Mouse (Mus musculus) heart, embryonic 12.5 days (tissue): ENCODE data around the gene S100a14. TPM values are rescaled to one million over a fixed set of nuclear protein-coding genes. Genes with fewer than 3 reads are reported as not detected.

ENCODE experiments used
- ATAC-seq: fragments of 200-750 bp; cut with Nextera tagmentation; 2 replicates; pipeline ENCODE4 v1.8.0; 2017; ENCODE audit warnings: moderate TSS enrichment, moderate library complexity; ENCODE audit not compliant: insufficient number of reproducible peaks, low FRiP score
- H3K27ac ChIP-seq: fragments of 300-500 bp; sonication (generic); 2 replicates; pipeline ENCODE4 v1.5.1; 2016; ENCODE audit warnings: mild to moderate bottlenecking, moderate library complexity; ENCODE audit not compliant: poor library complexity, severe bottlenecking
- H3K27me3 ChIP-seq: fragments of 300-500 bp; sonication (generic); replicated peaks from 2 replicates; pipeline ENCODE4 v1.6.1; 2016; ENCODE audit warnings: mild to moderate bottlenecking, moderate library complexity
- H3K36me3 ChIP-seq: fragments of 300-500 bp; sonication (generic); 2 replicates; pipeline ENCODE4 v1.6.1; 2016; ENCODE audit warnings: mild to moderate bottlenecking, moderate library complexity
- H3K4me1 ChIP-seq: fragments of 300-500 bp; sonication (generic); replicated peaks from 2 replicates; pipeline ENCODE4 v1.6.1; 2016; ENCODE audit warnings: mild to moderate bottlenecking
- H3K4me2 ChIP-seq: fragments of 300-500 bp; sonication (generic); 2 replicates; pipeline ENCODE4 v1.6.1; 2016; ENCODE audit warnings: mild to moderate bottlenecking, moderate library complexity
- H3K4me3 ChIP-seq: fragments of 300-500 bp; sonication (generic); 2 replicates; pipeline ENCODE4 v1.5.1; 2016; ENCODE audit warnings: mild to moderate bottlenecking
- H3K9ac ChIP-seq: fragments of 300-500 bp; sonication (generic); 2 replicates; pipeline ENCODE4 v1.6.1; 2016; ENCODE audit warnings: mild to moderate bottlenecking, moderate library complexity
- H3K9me3 ChIP-seq: fragments of 300-500 bp; sonication (generic); replicated peaks from 2 replicates; pipeline ENCODE4 v1.6.1; 2016; ENCODE audit warnings: mild to moderate bottlenecking, moderate library complexity
- WGBS: fragments of 180-500 bp; shearing (Covaris S2); methylation state at CpG from one replicate; pipeline ENCODE4 v1.1.7; 2016; 5-methylcytosine and 5-hydroxymethylcytosine counted together
- polyA plus RNA-seq: library from polyadenylated mRNA; unstranded; fragments of >200 nt; fragmentation: Nextera tagmentation; extraction: Ambion mirVana; gene quantifications from 2 replicates; pipeline ENCODE4 v1.2.1, GENCODE M21; 2016

Gene S100a14
- polyA plus RNA-seq, 1 experiment from 2014 or later, result not detected

GRCm38 (mm10) chr3:90525421-90525820 is 1.2 kb upstream of the S100a14 start:
- H3K27ac ChIP-seq, result no peak overlapping the region
- no peak overlapping the region for H3K9ac ChIP-seq
- no peak overlapping the region for H3K4me2 ChIP-seq
- no peak overlapping the region for H3K4me3 ChIP-seq
- WGBS, result 56% methylated on average over 4 of the region's 4 CpGs
- H3K36me3 ChIP-seq, result 0 out of 2 replicates have a peak, but pooled peaks cover 4% of the 10 kb centered on the region
- no peaks in the 10 kb centered on the region for H3K27me3 ChIP-seq
- H3K9me3 ChIP-seq, result no peaks in the 10 kb centered on the region
- H3K4me1 ChIP-seq, result 0 out of 2 replicates have a peak, but pooled peaks cover 3% of the 10 kb centered on the region
- no peak for ATAC-seq

DNA sequence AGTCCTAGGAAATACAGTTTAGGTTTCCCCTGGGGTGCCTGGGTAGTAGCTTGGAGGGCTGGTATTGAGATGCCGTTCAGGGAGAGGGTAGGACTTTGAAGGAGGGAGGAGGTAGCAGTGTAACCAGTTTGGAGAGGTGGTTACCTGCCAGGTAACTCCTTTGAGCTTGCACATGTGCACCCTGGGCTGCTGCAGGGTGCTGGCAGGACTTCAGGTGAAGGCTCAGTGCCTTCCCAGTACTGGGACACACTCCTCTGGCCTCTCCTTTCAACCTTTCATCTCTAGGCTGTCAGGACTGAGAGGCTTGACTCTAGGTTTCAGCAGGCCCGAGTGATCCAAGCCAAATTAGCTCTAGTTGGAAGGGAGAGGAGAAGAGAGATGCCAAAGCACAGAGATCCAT is 580 bp upstream of the S100a14 start:
- H3K9ac ChIP-seq, result no peak overlapping the region
- no peak overlapping the region for H3K4me2 ChIP-seq
- ATAC-seq, result no peak
- no peaks in the 10 kb centered on the region for H3K27me3 ChIP-seq
- no peak overlapping the region for H3K27ac ChIP-seq
- 59% methylated on average over 2 of the region's 2 CpGs for WGBS
- H3K4me1 ChIP-seq, result 0 out of 2 replicates have a peak, but pooled peaks cover 3% of the 10 kb centered on the region
- 0 out of 2 replicates have a peak, but pooled peaks cover 4% of the 10 kb centered on the region for H3K36me3 ChIP-seq
- no peaks in the 10 kb centered on the region for H3K9me3 ChIP-seq
- no peak overlapping the region for H3K4me3 ChIP-seq

- Histone ChIP-seq H3K4me2 (no peak overlapping the region), H3K4me1 (0 out of 2 replicates have a peak, but pooled peaks cover 3% of the 10 kb centered on the region), H3K4me3 (no peak overlapping the region), H3K27me3 (no peaks in the 10 kb centered on the region), H3K36me3 (0 out of 2 replicates have a peak, but pooled peaks cover 4% of the 10 kb centered on the region), H3K9ac (no peak overlapping the region), H3K9me3 (no peaks in the 10 kb centered on the region), H3K27ac (no peak overlapping the region)
- ATAC-seq, result no peak
- WGBS, result 77% methylated on average over 7 of the region's 7 CpGs
Measured at GRCm38 (mm10) chr3:90527291-90527873, 726 bp downstream of the S100a14 start.

DNA sequence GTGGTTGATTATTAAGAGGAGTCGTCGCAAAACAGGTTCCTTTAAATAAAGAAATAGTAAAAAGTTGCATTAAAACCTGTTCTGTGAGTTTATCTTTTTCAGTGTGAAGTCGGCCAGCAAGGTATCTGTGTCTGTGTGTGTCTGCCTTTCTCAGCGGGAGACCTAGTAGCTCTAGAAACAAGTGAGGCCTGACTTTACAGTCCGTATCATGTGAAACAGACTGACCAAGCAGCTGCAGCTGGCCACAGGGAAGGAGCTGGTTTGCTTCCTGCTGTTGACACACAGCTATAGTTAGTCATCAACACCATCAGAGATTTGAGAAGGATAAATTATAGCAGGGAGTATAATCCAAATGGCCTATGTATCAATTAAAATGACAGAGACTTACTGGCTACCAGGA is 5.1 kb downstream of the S100a14 start:
- WGBS, result 58% methylated on average over 5 of the region's 5 CpGs
- no peak overlapping the region for H3K9ac ChIP-seq
- H3K27me3 ChIP-seq, result peaks cover 4% of the 10 kb centered on the region; the same call in 1 of the 2 replicates
- no peak overlapping the region for H3K27ac ChIP-seq
- no peaks in the 10 kb centered on the region for H3K9me3 ChIP-seq
- no peak for ATAC-seq
- no peak overlapping the region for H3K4me3 ChIP-seq
- no peak overlapping the region for H3K4me2 ChIP-seq
- 0 out of 2 replicates have a peak, but pooled peaks cover under 1% of the 10 kb centered on the region for H3K4me1 ChIP-seq
- H3K36me3 ChIP-seq, result no peaks in the 10 kb centered on the region

DNA sequence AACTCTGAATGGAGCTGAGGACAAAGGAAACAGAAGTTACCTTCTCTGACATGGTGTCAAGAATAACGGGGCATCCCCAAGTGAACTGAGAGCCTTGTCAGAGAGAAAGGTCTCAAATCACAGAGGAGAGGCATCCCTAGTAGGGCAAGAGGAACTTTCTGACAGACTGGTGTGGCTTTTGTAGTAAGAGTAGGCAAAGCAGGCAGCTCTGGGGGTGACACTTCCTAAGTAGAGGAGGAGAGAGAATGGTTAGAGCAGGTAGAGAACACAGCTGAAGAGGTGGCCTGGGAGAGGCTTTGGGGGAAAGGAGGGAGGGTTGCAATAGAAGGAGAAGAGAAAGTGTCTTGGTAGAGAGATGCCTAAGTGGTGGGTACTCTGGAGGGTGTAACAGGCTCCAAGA is 8.8 kb downstream of the S100a14 start:
- no peak for ATAC-seq
- no peak overlapping the region for H3K4me3 ChIP-seq
- 62% methylated on average over 1 of the region's 1 CpGs for WGBS
- H3K9ac ChIP-seq, result no peak overlapping the region
- H3K4me2 ChIP-seq, result no peak overlapping the region
- H3K36me3 ChIP-seq, result no peaks in the 10 kb centered on the region
- no peaks in the 10 kb centered on the region for H3K4me1 ChIP-seq
- peaks cover 12% of the 10 kb centered on the region for H3K27me3 ChIP-seq
- H3K9me3 ChIP-seq, result no peaks in the 10 kb centered on the region
- H3K27ac ChIP-seq, result no peak overlapping the region

- WGBS, result 49% methylated on average over 10 of the region's 10 CpGs
- Histone ChIP-seq H3K4me1 (no peaks in the 10 kb centered on the region; the same call in 1 of the 2 replicates), H3K9me3 (no peaks in the 10 kb centered on the region), H3K27me3 (peaks cover 12% of the 10 kb centered on the region), H3K27ac (no peak within 1 kb of the TSS), H3K4me2 (no peak within 1 kb of the TSS), H3K36me3 (no peaks in the 10 kb centered on the region), H3K9ac (no peak within 1 kb of the TSS), H3K4me3 (no peak within 1 kb of the TSS)
- ATAC-seq, result no peak
Measured at GRCm38 (mm10) chr3:90537141-90537904, 10.7 kb downstream of the S100a14 start, which contains the start of gene S100a16. Gene S100a16, plus strand, starts transcription at chr3:90537254.

- Histone ChIP-seq H3K27me3 (peaks cover 12% of the 10 kb centered on the region), H3K9ac (no peak overlapping the region), H3K9me3 (no peaks in the 10 kb centered on the region), H3K27ac (no peak overlapping the region), H3K36me3 (no peaks in the 10 kb centered on the region), H3K4me3 (no peak overlapping the region), H3K4me2 (no peak overlapping the region), H3K4me1 (no peaks in the 10 kb centered on the region; the same call in 1 of the 2 replicates)
- WGBS, result 74% methylated on average over 5 of the region's 5 CpGs
- no peak for ATAC-seq
Measured at GRCm38 (mm10) chr3:90537905-90538296, 11.2 kb downstream of the S100a14 start.

GRCm38 (mm10) chr3:90540904-90541303 is 14.2 kb downstream of the S100a14 start:
- no peaks in the 10 kb centered on the region for H3K9me3 ChIP-seq
- 0 out of 2 replicates have a peak, but pooled peaks have one; percentile 52 for ATAC-seq
- H3K27ac ChIP-seq, result no peak overlapping the region
- H3K9ac ChIP-seq, result no peak overlapping the region
- no peaks in the 10 kb centered on the region; the same call in 1 of the 2 replicates for H3K4me1 ChIP-seq
- H3K4me2 ChIP-seq, result peak overlapping the region; percentile 35
- 51% methylated on average over 4 of the region's 4 CpGs for WGBS
- H3K4me3 ChIP-seq, result peak overlapping the region; percentile 10; the same call in 1 of the 2 replicates
- H3K36me3 ChIP-seq, result no peaks in the 10 kb centered on the region
- H3K27me3 ChIP-seq, result peaks cover 12% of the 10 kb centered on the region; the same call in 1 of the 2 replicates

DNA sequence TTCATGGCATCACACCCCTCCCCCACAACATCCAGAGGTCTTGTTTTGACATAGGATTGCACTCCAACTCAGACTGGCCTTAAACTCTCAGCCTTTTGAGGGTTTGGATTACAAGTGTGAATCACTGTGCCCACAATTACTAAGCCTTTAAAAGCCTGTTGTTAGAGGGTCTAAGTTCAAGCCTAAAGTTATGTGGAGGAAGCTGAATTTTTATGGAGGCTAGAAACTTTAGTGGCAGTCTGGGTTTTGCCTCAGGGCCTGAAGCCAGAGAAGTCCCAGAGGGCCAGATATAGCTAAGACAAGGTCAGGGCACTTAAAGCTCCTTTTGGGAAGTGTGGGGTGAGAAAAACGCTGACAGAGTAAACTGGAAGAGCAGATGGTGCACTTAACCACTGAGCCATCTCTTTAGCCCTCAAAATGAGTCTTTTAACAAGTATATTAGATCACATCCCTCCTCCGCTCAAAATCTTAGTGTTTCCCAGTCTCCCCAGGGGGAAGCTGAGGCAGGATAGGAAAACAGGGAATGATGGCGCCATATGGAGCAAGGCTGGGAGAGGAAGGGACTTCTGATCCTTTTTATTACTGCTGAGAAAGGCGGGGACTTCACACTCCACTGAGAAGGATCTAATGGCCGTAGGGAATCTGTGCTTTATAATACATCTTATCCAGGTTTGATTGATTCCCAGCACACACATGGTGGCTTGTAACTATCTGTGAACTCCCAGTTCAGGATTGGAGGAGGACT is 23.2 kb downstream of the S100a14 start:
- ATAC-seq, result no peak
- Histone ChIP-seq H3K9ac (no peak overlapping the region), H3K27me3 (no peaks in the 10 kb centered on the region), H3K4me2 (no peak overlapping the region), H3K27ac (no peak overlapping the region), H3K36me3 (no peaks in the 10 kb centered on the region), H3K4me1 (peaks cover 3% of the 10 kb centered on the region; the same call in 1 of the 2 replicates), H3K9me3 (no peaks in the 10 kb centered on the region), H3K4me3 (no peak overlapping the region)
- 60% methylated on average over 5 of the region's 5 CpGs for WGBS

- H3K4me1 ChIP-seq, result peaks cover 3% of the 10 kb centered on the region; the same call in 1 of the 2 replicates
- H3K9ac ChIP-seq, result no peak overlapping the region
- ATAC-seq, result no peak
- H3K4me3 ChIP-seq, result no peak overlapping the region
- H3K27ac ChIP-seq, result no peak overlapping the region
- no peaks in the 10 kb centered on the region for H3K9me3 ChIP-seq
- H3K4me2 ChIP-seq, result no peak overlapping the region
- WGBS, result 82% methylated on average over 2 of the region's 2 CpGs
- no peaks in the 10 kb centered on the region for H3K36me3 ChIP-seq
- no peaks in the 10 kb centered on the region for H3K27me3 ChIP-seq
Measured at GRCm38 (mm10) chr3:90550421-90550790, 23.8 kb downstream of the S100a14 start.

DNA sequence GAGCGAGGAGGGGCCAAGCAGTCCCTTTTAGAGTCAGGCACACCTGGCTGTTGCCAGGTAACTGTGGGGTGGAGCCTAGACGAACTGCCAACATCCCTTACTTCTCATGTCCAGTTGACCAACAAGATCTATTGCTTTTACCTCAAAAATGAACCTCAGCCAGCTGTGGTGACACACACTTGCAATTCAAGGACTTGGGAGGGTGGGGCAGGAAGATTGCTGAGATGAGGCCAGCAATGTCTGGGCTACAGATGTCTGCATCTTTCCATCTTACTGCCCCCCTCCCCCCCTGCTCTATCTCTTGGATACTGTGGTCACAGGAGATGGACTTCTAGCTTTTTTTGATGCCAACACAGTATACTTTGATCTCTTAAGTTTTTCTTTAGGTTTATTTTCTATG is 25.6 kb downstream of the S100a14 start:
- Histone ChIP-seq H3K9me3 (no peaks in the 10 kb centered on the region), H3K36me3 (no peaks in the 10 kb centered on the region), H3K27ac (no peak overlapping the region), H3K27me3 (no peaks in the 10 kb centered on the region), H3K4me3 (no peak overlapping the region), H3K4me2 (no peak overlapping the region), H3K4me1 (peaks cover 3% of the 10 kb centered on the region; the same call in 1 of the 2 replicates), H3K9ac (no peak overlapping the region)
- ATAC-seq, result no peak
- WGBS, result 77% methylated on average over 2 of the region's 2 CpGs
